Mouse (Mus musculus): ENCODE measurements around the gene Pld5.
A peak's percentile ranks its signal among the peaks of the same experiment; 100 is the strongest.

Pld5 gene

DNA sequence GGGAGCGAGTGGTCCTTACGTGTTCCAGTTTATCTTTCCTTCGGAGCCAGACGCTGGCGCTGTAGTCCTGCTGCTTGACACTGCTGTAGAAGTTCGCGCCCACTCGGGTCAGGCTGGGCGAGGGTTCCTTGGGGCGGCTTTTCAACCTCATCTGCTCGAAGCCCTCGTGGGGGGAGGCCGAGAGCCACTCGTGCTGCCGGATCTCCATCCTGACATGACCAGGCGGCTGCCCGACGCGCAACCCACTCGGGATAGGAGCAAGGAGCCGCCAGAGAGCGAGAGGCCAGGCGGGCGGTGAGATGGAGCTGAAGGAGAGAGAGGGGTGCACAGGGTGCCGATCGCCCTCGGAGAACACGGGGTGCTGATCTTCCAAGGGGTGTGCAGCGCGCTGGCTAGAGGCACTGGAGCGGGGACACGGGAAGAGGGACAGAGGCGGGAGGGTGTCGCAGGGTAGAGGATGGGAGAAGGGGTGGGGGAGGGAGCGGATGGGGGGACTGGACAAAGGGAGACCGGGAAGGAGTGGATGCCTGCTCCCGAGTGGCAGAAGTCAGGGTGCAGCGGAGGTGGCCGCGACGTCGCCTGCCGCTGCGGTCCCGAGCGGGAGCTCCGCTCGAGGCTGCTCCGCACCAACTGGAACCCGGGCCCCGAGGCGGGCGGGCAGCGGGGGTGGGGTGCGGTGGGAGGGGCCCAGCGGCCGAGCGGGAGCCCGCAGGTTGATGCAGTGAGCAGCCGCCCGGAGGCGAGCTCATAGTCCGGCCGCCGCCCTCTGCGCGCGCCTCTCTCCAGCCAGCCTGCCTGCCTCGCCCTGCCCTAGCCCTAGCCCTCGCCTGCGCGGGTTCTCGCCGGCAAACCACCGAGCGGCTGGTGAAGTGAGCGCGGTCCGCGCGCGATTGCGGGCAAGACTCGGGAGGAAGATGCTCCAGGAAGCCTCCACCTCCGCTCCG, at the start of gene Pld5:
TSS of gene Pld5 (minus strand) at position 646 of the 944 bp plus-strand sequence.
- no peak for DNase-seq

- DNase-seq = no peak
Observed at GRCm38 (mm10) chr1:176315063-176315462, 40.0 kb upstream of the Pld5 start.

DNA sequence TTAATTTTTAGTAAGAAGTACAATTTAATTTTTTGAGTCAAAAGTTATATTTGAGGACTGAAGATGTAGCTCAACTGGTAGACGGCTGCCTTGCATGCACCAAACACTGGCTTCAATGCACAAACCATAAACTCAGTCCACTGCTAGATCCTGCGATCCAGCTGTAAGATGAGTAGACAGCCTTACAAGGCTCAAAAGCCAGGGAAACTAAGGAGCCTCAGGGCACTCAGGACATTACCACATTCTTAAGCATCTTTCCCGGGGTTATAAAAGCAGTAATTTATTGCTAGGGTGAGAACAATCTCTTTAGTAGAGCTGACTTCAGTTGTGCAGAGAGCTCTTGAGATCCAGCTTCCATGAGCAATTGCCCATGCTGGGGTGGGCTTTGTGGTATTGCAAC, 35.1 kb upstream of the Pld5 start:
- DNase-seq = no peak

- no peak for DNase-seq
Observed at GRCm38 (mm10) chr1:176289396-176289795, 14.3 kb upstream of the Pld5 start.

GRCm38 (mm10) chr1:176275611-176275980, 484 bp upstream of the Pld5 start:
- no peak for DNase-seq

GRCm38 (mm10) chr1:176248717-176249030, 26.4 kb downstream of the Pld5 start:
- DNase-seq = no peak

- DNase-seq = no peak
Observed at GRCm38 (mm10) chr1:176247885-176248716, 27.0 kb downstream of the Pld5 start.

- no peak for DNase-seq
Observed at GRCm38 (mm10) chr1:176239199-176239598, 35.9 kb downstream of the Pld5 start.

GRCm38 (mm10) chr1:176223794-176224193, 51.3 kb downstream of the Pld5 start:
- DNase-seq = no peak

DNA sequence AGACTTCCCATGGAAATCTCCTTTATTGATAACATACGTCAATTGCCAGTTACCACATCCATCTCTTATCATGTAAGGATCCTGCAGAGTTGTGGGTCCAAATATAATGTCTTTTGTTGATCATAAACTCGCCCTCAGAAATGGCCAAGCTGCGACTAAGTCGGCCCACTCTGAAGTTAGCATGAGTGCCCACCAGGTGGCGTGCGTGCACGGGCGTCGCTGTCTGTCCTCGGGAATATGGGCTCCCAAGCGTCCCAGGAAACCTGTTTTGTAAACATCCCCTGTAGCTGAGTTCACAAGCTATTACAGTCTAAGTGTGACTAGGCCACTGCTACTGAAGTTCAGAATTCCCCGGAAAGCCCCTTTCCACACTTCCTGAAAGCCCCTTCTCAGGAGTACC, 51.9 kb downstream of the Pld5 start:
- peak; percentile 8 to 31 for DNase-seq

DNA sequence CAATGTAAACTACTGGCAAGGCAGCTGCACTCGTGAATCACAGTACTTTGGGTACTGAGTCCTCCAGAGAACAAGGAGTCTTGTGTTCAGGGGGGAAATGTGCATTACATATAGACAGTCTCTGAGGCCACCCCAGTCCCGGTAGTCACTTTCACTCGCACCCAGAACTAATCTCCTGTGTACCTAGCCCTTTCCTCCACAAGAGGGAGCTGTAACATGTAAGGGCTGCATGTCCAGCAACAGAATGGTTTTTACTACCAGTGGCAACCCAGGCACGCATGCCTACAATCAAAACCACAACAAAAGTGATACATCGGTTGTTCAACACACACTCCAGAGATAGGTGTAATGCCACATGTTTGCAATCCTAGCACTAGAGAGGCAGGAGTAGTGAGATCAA, 56.9 kb downstream of the Pld5 start:
- no peak for DNase-seq

DNA sequence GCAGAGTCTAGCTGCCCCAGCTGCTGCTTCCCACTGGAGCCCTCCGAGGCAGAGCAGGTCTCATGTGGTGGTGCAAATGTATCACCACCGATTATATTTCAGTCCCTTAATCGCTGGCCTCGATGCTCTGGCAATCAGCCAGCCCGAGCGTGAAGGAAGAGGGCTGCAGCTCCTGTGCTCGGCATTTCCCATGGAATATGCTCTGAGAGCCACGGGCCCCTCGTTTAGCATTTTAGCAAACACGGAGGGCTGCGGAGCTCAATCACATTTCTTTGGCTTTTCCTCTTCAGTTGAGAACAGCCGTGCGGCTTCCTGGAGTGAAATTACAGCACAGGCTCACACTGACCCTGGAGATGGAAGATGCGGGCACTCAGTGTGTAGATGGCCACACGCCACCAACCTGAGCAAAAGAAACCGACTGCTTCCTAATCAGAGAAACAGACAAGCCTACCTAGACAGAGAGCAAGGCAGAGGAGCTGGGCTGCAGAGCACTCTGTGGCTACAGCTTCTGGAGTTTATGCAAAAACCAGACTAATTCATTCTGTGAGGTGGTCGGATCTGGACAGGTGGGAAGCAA, 61.4 kb downstream of the Pld5 start:
- DNase-seq = no peak

- no peak for DNase-seq
Observed at GRCm38 (mm10) chr1:176212922-176213644, 62.0 kb downstream of the Pld5 start.

DNA sequence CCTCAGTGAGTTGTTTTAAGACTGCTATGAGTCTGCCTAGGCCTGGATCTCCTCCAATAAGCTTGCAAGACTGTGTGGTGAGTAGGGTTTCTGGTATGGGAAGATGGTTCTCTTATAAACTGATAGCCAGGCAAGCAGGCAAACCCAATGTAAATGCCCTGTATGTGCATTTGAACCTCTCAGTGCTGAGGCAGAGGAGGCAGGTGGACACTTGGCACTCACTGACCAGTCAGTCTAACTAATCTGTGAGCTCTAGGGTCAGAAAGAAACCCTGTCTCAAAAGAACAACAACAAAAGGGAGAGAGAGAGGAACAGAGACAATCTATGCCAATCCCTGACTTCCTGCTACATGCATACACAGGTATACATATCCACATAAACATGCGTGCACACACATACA, 64.3 kb downstream of the Pld5 start:
- DNase-seq = no peak

- DNase-seq = no peak
Observed at GRCm38 (mm10) chr1:176208014-176208413, 67.1 kb downstream of the Pld5 start.

- DNase-seq = no peak
Observed at GRCm38 (mm10) chr1:176202360-176202759, 72.8 kb downstream of the Pld5 start.

DNA sequence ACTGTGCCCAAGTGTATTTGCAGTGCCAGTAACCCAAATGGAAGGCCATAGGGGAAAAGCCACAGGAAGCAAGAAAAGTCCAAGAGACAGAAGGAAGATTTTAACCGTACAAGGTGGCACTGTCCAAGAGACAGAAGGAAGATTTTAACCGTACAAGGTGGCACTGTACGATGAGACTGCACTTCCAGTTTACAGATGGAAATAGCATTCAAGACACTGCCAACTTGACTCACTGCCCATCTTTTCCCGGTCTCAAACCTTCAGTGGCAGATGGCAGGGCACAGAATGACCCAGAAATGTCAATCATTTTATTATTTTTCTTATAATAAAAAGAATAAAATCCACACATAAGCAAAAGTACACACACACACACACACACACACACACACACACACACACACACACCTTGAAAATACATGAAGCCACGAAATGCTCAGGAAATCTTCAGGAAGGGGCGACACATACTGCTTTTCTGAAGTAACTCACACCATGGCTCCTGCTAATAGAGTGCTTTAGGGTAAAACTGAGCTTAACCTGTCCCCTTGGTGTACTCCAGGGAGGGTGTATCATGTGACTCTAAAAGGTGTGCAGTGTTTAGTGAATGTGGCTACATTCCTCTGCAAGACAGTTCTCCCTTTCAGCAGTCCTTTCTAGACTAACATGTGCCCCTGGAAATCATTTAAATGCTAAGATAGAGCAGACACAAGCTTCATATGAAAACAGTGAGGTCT, 77.9 kb downstream of the Pld5 start:
- DNase-seq = no peak

GRCm38 (mm10) chr1:176196341-176196740, 78.8 kb downstream of the Pld5 start:
- DNase-seq = no peak

DNA sequence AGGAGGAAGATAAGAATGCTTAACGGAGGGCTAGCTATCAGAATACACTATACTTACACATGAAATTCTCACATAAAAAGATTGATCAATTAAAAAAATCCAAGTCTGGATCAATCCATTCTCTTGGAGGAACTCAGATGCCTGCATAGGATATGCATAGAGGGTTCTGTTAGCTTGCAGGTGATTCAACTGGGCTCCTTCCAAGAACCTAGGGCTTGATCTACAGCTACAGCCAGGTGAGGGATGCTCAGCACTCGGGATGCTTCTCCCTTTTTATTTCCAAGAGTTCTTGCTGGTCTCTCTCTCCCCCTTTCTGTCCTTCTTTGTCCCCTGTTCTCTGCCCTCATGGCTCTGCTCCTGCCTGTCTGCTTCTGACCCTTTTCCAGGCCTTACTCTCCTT, 80.4 kb downstream of the Pld5 start:
- DNase-seq = no peak

DNA sequence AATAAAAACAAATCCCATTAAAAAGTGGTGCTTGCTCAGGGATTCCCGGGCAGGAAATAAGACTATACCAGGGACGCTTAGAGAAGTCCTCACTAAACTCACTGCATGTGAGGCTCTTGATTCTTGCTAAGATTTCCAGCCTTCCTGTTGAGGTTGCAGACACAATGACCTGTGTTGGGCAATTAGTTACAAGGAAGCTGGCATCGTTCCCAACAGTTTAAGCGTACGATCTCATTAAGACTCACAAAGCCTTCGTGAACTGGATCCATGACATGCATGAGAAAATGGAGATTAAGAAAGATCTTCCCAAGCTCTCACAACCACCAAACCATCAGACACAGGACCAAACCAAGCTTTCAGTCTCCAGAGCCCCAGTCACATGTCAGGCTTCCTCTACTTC, 91.1 kb downstream of the Pld5 start:
- DNase-seq = no peak

GRCm38 (mm10) chr1:176174971-176175370, 100.1 kb downstream of the Pld5 start:
- no peak for DNase-seq

GRCm38 (mm10) chr1:176167784-176168183, 107.3 kb downstream of the Pld5 start:
- DNase-seq = no peak

All from spleen, adult 18-20 months (tissue).